In genomic region chr2:36049567-36049954, GRCm38 (mm10) we compare ENCODE assay signal across 7 mouse cellular contexts. TPM values are rescaled to one million over a fixed set of nuclear protein-coding genes. Genes with fewer than 3 reads are reported as not detected.
A peak's percentile ranks its signal among the peaks of the same experiment; 100 is the strongest.
DNase-seq lines count a peak whose midpoint lies in the region; ATAC-seq and TF ChIP-seq lines count a peak whose summit lies in the region.

No protein-coding gene starts in this region.

- no peak overlapping the region for H3K27ac ChIP-seq in lung, embryonic 14.5 days (ENCODE audit: low read depth)
- no peak overlapping the region for H3K27ac ChIP-seq in forebrain, embryonic 12.5 days
- H3K27ac ChIP-seq in limb, embryonic 13.5 days = no peak overlapping the region
- H3K27ac ChIP-seq in small intestine, adult 2 months (ENCODE audit: insufficient read depth, low read depth, low read length) = no peak overlapping the region

- H3K4me1 ChIP-seq in lung, embryonic 14.5 days (ENCODE audit: insufficient read depth) = peaks cover 4% of the 10 kb centered on the region
- H3K4me1 ChIP-seq in forebrain, embryonic 12.5 days = peaks cover 11% of the 10 kb centered on the region
- peaks cover 15% of the 10 kb centered on the region for H3K4me1 ChIP-seq in limb, embryonic 13.5 days
- peaks cover 4% of the 10 kb centered on the region; the same call in 1 of the 2 replicates for H3K4me1 ChIP-seq in small intestine, adult 2 months (ENCODE audit: control insufficient read depth, insufficient read depth, insufficient read length, low read length)

- peak overlapping the region; percentile 74 for H3K4me2 ChIP-seq in lung, embryonic 14.5 days
- peak overlapping the region; percentile 83 for H3K4me2 ChIP-seq in forebrain, embryonic 12.5 days
- peak overlapping the region; percentile 74 for H3K4me2 ChIP-seq in limb, embryonic 13.5 days (replicated peaks)

- peak overlapping the region; percentile 71 for H3K4me3 ChIP-seq in lung, embryonic 14.5 days (ENCODE audit: low read depth, low read length)
- H3K4me3 ChIP-seq in forebrain, embryonic 12.5 days (replicated peaks) = peak overlapping the region; percentile 80
- H3K4me3 ChIP-seq in limb, embryonic 13.5 days = peak overlapping the region; percentile 79
- H3K4me3 ChIP-seq in small intestine, adult 2 months (ENCODE audit: low read depth, low read length) = peak overlapping the region; percentile 78; the same call in 1 of the 2 replicates

- no peak for DNase-seq in lung, embryonic 14.5 days
- DNase-seq in lung, postnatal 4 days = no peak
- no peak for DNase-seq in layer of hippocampus, adult 8-10 months (ENCODE audit: low spot score in 2 of 2)
- no peak for DNase-seq in thymus, postnatal 4 days

- no peak for TF ChIP-seq CTCF in lung, embryonic 14.5 days (IDR thresholded peaks at IDR 0.05; ENCODE audit: low read depth)
- TF ChIP-seq CTCF in small intestine, adult 2 months (IDR thresholded peaks at IDR 0.05; ENCODE audit: extremely low read depth, insufficient read length, insufficient replicate concordance, low read depth, low read length) = no peak

- WGBS in lung, embryonic 14.5 days = 39% methylated on average over 10 of the region's 10 CpGs
- WGBS in forebrain, embryonic 12.5 days = 53% methylated on average over 10 of the region's 10 CpGs
- 44% methylated on average over 10 of the region's 10 CpGs for WGBS in limb, embryonic 13.5 days
- whole genome bisulfite sequencing in small intestine, adult 2 months = 36% methylated on average over 10 of the region's 10 CpGs

- H3K36me3 ChIP-seq in lung, embryonic 14.5 days (ENCODE audit: insufficient read depth) = peaks cover 5% of the 10 kb centered on the region; the same call in 1 of the 2 replicates
- no peaks in the 10 kb centered on the region for H3K36me3 ChIP-seq in forebrain, embryonic 12.5 days (replicated peaks)
- no peaks in the 10 kb centered on the region for H3K36me3 ChIP-seq in limb, embryonic 13.5 days
- no peaks in the 10 kb centered on the region for H3K36me3 ChIP-seq in small intestine, adult 2 months (ENCODE audit: control insufficient read depth, insufficient read depth, low read length)

- no peaks in the 10 kb centered on the region for H3K27me3 ChIP-seq in lung, embryonic 14.5 days (ENCODE audit: insufficient read depth, low read length)
- peaks cover 7% of the 10 kb centered on the region; the same call in 1 of the 2 replicates for H3K27me3 ChIP-seq in forebrain, embryonic 12.5 days
- H3K27me3 ChIP-seq in limb, embryonic 13.5 days = peaks cover 3% of the 10 kb centered on the region; the same call in 1 of the 2 replicates
- H3K27me3 ChIP-seq in small intestine, adult 2 months (ENCODE audit: control insufficient read depth, insufficient read depth, low read length) = no peaks in the 10 kb centered on the region

- ATAC-seq in lung, embryonic 14.5 days (ENCODE audit: insufficient read depth) = peak; percentile 44
- ATAC-seq in forebrain, embryonic 12.5 days (ENCODE audit: low FRiP score) = peak; percentile 60; the same call in 1 of the 2 replicates
- no peak; the same call in 1 of the 2 replicates for ATAC-seq in limb, embryonic 13.5 days (ENCODE audit: low FRiP score, low read depth)

- no peak for TF ChIP-seq POLR2A in small intestine, adult 2 months (IDR thresholded peaks at IDR 0.05; ENCODE audit: low read depth, low read length)

- H3K9me3 ChIP-seq in lung, embryonic 14.5 days (ENCODE audit: low read depth, low read length) = no peaks in the 10 kb centered on the region
- no peaks in the 10 kb centered on the region for H3K9me3 ChIP-seq in forebrain, embryonic 12.5 days
- no peaks in the 10 kb centered on the region for H3K9me3 ChIP-seq in limb, embryonic 13.5 days

- no peak overlapping the region; the same call in 1 of the 2 replicates for H3K9ac ChIP-seq in lung, embryonic 14.5 days
- H3K9ac ChIP-seq in forebrain, embryonic 12.5 days = no peak overlapping the region
- H3K9ac ChIP-seq in limb, embryonic 13.5 days = no peak overlapping the region

RNA-seq across cellular contexts. Expression of gene Morn5, which starts 0.3 kb away (rescaled TPM):
- 0.54 and 1.0 TPM in 2 replicates for polyA plus RNA-seq in lung, embryonic 14.5 days (2014; fragmentation: Nextera tagmentation; extraction: Ambion mirVana)
- polyA plus RNA-seq in forebrain, embryonic 12.5 days (2016; fragmentation: Nextera tagmentation; extraction: Ambion mirVana) = 0.69 and 1.3 TPM in 2 replicates
- polyA plus RNA-seq in limb, embryonic 13.5 days (2015; fragmentation: Nextera tagmentation; extraction: Ambion mirVana) = 0.36 TPM in 1 of 2 replicates, not detected in the other
- polyA plus RNA-seq in small intestine, adult 2 months (2012; rRNA removed) = not detected in 2 replicates
- 1 to 10 TPM; 1.1 to 3.3 (median 1.6) TPM for total RNA-seq in layer of hippocampus, adult 8-10 months (2022)

RNA-seq across cellular contexts. Expression of gene Ndufa8, which starts 0.4 kb away (rescaled TPM):
- polyA plus RNA-seq in lung, embryonic 14.5 days (2014; fragmentation: Nextera tagmentation; extraction: Ambion mirVana) = 247 TPM in 2 replicates
- 161 and 169 TPM in 2 replicates for polyA plus RNA-seq in forebrain, embryonic 12.5 days (2016; fragmentation: Nextera tagmentation; extraction: Ambion mirVana)
- polyA plus RNA-seq in limb, embryonic 13.5 days (2015; fragmentation: Nextera tagmentation; extraction: Ambion mirVana) = 200 and 208 TPM in 2 replicates
- polyA plus RNA-seq in small intestine, adult 2 months (2012; rRNA removed) = 59.6 and 86.0 TPM in 2 replicates
- total RNA-seq in layer of hippocampus, adult 8-10 months (2022) = 100 to 1,000 TPM; 174 to 193 (median 178) TPM

RNA-seq across cellular contexts. Expression of gene Lhx6, which starts 55.6 kb away (rescaled TPM):
- 10.8 and 12.8 TPM in 2 replicates for polyA plus RNA-seq in lung, embryonic 14.5 days (2014; fragmentation: Nextera tagmentation; extraction: Ambion mirVana)
- polyA plus RNA-seq in forebrain, embryonic 12.5 days (2016; fragmentation: Nextera tagmentation; extraction: Ambion mirVana) = 21.9 and 34.2 TPM in 2 replicates
- polyA plus RNA-seq in limb, embryonic 13.5 days (2015; fragmentation: Nextera tagmentation; extraction: Ambion mirVana) = 0.92 and 1.1 TPM in 2 replicates
- polyA plus RNA-seq in small intestine, adult 2 months (2012; rRNA removed) = 0.75 and 1.3 TPM in 2 replicates
- total RNA-seq in layer of hippocampus, adult 8-10 months (2022) = 10 to 100 TPM; 14.8 to 19.9 (median 17.0) TPM
